Mouse (Mus musculus): ENCODE data around the gene Phyhd1.

- no peak for TF ChIP-seq POLR2A (IDR thresholded peaks at IDR 0.05; ENCODE audit: low read depth, low read length)
- TF ChIP-seq CTCF (IDR thresholded peaks at IDR 0.05; ENCODE audit: extremely low read depth, insufficient read depth, insufficient read length, insufficient replicate concordance): no peak
Observed at GRCm38 (mm10) chr2:30216293-30216692, 49.7 kb upstream of the Phyhd1 start.

Measured in spleen, adult 2 months (tissue).